Mouse (Mus musculus) bone marrow, adult 2 months (tissue): ENCODE data around the gene Cog6.

Experiments used
- CTCF ChIP-seq: fragments of 200-500 bp; IDR thresholded peaks from 2 replicates; pipeline ENCODE4 v1.5.1; 2011; ENCODE audit warnings: low read length, control low read depth; ENCODE audit not compliant: control insufficient read depth, insufficient read depth
- POLR2A ChIP-seq: fragments of 200-500 bp; IDR thresholded peaks from 2 replicates; pipeline ENCODE4 v1.6.1; 2011; ENCODE audit warnings: low read depth, mild to moderate bottlenecking, control low read depth, low read length, borderline replicate concordance; ENCODE audit not compliant: control insufficient read depth

DNA sequence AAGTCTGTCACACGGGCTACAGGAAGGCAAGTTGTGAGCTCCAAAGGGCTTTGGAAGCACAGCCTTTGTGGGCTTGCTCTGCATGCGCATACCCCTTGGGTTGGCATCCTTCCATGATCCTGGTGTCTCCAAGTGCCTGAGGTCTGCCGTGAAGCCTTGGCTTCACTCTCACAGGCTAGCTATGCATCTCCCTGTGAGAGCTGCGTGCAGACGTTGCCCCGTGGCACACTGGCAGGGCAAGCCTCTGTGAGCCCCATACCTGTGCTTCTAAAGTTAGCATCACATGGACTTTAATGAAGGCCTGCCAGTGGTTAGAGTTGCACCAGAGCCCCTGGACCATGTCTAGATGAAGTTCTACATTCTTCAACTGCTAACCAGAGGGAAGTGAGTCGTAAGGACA is 59.2 kb downstream of the Cog6 start:
- no peak for TF ChIP-seq CTCF
- no peak for TF ChIP-seq POLR2A
